Mouse (Mus musculus) ovary, postnatal 14 days (tissue): Measurements from ENCODE around the gene BC052040.

Source experiments
- DNase-seq: peaks from one replicate; pipeline ENCODE4 v3.0.0; 2022; ENCODE audit warnings: low spot score

The BC052040 gene

GRCm38 (mm10) chr2:115581241-115581988 lies at the start of gene BC052040:
Gene BC052040 (plus strand): TSS chr2:115581716.
- peak; percentile 80 for DNase-seq

- DNase-seq: no peak
Measured at GRCm38 (mm10) chr2:115538009-115538690, 43.4 kb upstream of the BC052040 start.

- DNase-seq: no peak
Measured at GRCm38 (mm10) chr2:115538691-115539283, 42.7 kb upstream of the BC052040 start.

- DNase-seq: no peak
Measured at GRCm38 (mm10) chr2:115539731-115540130, 41.8 kb upstream of the BC052040 start.

- no peak for DNase-seq
Measured at GRCm38 (mm10) chr2:115542401-115543123, 39.0 kb upstream of the BC052040 start.

- no peak for DNase-seq
Measured at GRCm38 (mm10) chr2:115543212-115543611, 38.3 kb upstream of the BC052040 start.

- no peak for DNase-seq
Measured at GRCm38 (mm10) chr2:115551901-115552300, 29.6 kb upstream of the BC052040 start.

- DNase-seq: no peak
Measured at GRCm38 (mm10) chr2:115562155-115562827, 19.2 kb upstream of the BC052040 start.

- DNase-seq: no peak
Measured at GRCm38 (mm10) chr2:115563436-115564093, 18.0 kb upstream of the BC052040 start.

- no peak for DNase-seq
Measured at GRCm38 (mm10) chr2:115571996-115572395, 9.5 kb upstream of the BC052040 start.

- DNase-seq: no peak
Measured at GRCm38 (mm10) chr2:115574802-115575201, 6.7 kb upstream of the BC052040 start.

- no peak for DNase-seq
Measured at GRCm38 (mm10) chr2:115579171-115579900, 2.2 kb upstream of the BC052040 start.

GRCm38 (mm10) chr2:115579976-115580375 lies 1.5 kb upstream of the BC052040 start:
- DNase-seq: no peak

GRCm38 (mm10) chr2:115581989-115582608 lies 583 bp downstream of the BC052040 start:
- DNase-seq: peak; percentile 9

- no peak for DNase-seq
Measured at GRCm38 (mm10) chr2:115583776-115584175, 2.3 kb downstream of the BC052040 start.

GRCm38 (mm10) chr2:115590602-115591001 lies 9.1 kb downstream of the BC052040 start:
- DNase-seq: no peak

GRCm38 (mm10) chr2:115592651-115593119 lies 11.2 kb downstream of the BC052040 start:
- DNase-seq: peak; percentile 78

GRCm38 (mm10) chr2:115597017-115597416 lies 15.5 kb downstream of the BC052040 start:
- no peak for DNase-seq

- DNase-seq: no peak
Measured at GRCm38 (mm10) chr2:115598266-115598665, 16.8 kb downstream of the BC052040 start.

GRCm38 (mm10) chr2:115600724-115601123 lies 19.2 kb downstream of the BC052040 start:
- DNase-seq: no peak
